Mouse (Mus musculus): Measurements from ENCODE around the gene Chrnb1. TPM values are rescaled to one million over a fixed set of nuclear protein-coding genes. Genes with fewer than 3 reads are reported as not detected.

The Chrnb1 gene
- polyA plus RNA-seq, 1 experiment from 2014 or later = 1.8 TPM

GRCm38 (mm10) chr11:69781828-69782227 is 13.9 kb downstream of the Chrnb1 start:
- Histone ChIP-seq H3K4me2 (no peak overlapping the region), H3K4me3 (replicated peaks) (no peak overlapping the region), H3K27me3 (peaks cover 20% of the 10 kb centered on the region), H3K36me3 (replicated peaks) (peaks cover 3% of the 10 kb centered on the region; the same call in 1 of the 2 replicates), H3K9ac (no peak overlapping the region), H3K9me3 (no peaks in the 10 kb centered on the region), H3K27ac (no peak overlapping the region), H3K4me1 (peaks cover 10% of the 10 kb centered on the region; the same call in 1 of the 2 replicates)
- 40% methylated on average over 4 of the region's 4 CpGs for WGBS
- ATAC-seq (ENCODE audit: low FRiP score) = no peak

GRCm38 (mm10) chr11:69778985-69779384 is 16.8 kb downstream of the Chrnb1 start:
- H3K9me3 ChIP-seq = no peaks in the 10 kb centered on the region
- WGBS = 46% methylated on average over 7 of the region's 7 CpGs
- ATAC-seq (ENCODE audit: low FRiP score) = no peak
- peaks cover 6% of the 10 kb centered on the region; the same call in 1 of the 2 replicates for H3K36me3 ChIP-seq (replicated peaks)
- H3K4me2 ChIP-seq = no peak overlapping the region
- H3K4me3 ChIP-seq (replicated peaks) = no peak overlapping the region
- peaks cover 14% of the 10 kb centered on the region; the same call in 1 of the 2 replicates for H3K4me1 ChIP-seq
- H3K27ac ChIP-seq = no peak overlapping the region
- H3K9ac ChIP-seq = no peak overlapping the region
- H3K27me3 ChIP-seq = peaks cover 29% of the 10 kb centered on the region

- peaks cover 14% of the 10 kb centered on the region; the same call in 1 of the 2 replicates for H3K4me1 ChIP-seq
- H3K27me3 ChIP-seq = peaks cover 29% of the 10 kb centered on the region
- WGBS = 67% methylated on average over 23 of the region's 23 CpGs
- H3K36me3 ChIP-seq (replicated peaks) = peaks cover 6% of the 10 kb centered on the region; the same call in 1 of the 2 replicates
- H3K9me3 ChIP-seq = no peaks in the 10 kb centered on the region
- H3K9ac ChIP-seq = no peak overlapping the region
- ATAC-seq (ENCODE audit: low FRiP score) = no peak
- no peak overlapping the region for H3K4me2 ChIP-seq
- no peak overlapping the region for H3K27ac ChIP-seq
- H3K4me3 ChIP-seq (replicated peaks) = no peak overlapping the region
Measured at GRCm38 (mm10) chr11:69778258-69778982, 17.3 kb downstream of the Chrnb1 start.

GRCm38 (mm10) chr11:69777504-69778257 is 18.1 kb downstream of the Chrnb1 start:
- H3K27me3 ChIP-seq = peaks cover 29% of the 10 kb centered on the region
- no peak for ATAC-seq (ENCODE audit: low FRiP score)
- 67% methylated on average over 26 of the region's 26 CpGs for WGBS
- no peaks in the 10 kb centered on the region for H3K9me3 ChIP-seq
- peaks cover 14% of the 10 kb centered on the region; the same call in 1 of the 2 replicates for H3K4me1 ChIP-seq
- no peak overlapping the region for H3K9ac ChIP-seq
- no peak overlapping the region for H3K27ac ChIP-seq
- no peak overlapping the region for H3K4me2 ChIP-seq
- H3K4me3 ChIP-seq (replicated peaks) = no peak overlapping the region
- H3K36me3 ChIP-seq (replicated peaks) = peaks cover 6% of the 10 kb centered on the region; the same call in 1 of the 2 replicates

GRCm38 (mm10) chr11:69776488-69776887 is 19.3 kb downstream of the Chrnb1 start:
- no peak overlapping the region; the same call in 1 of the 2 replicates for H3K9ac ChIP-seq
- H3K9me3 ChIP-seq = no peaks in the 10 kb centered on the region
- H3K27me3 ChIP-seq = peaks cover 23% of the 10 kb centered on the region
- 85% methylated on average over 20 of the region's 20 CpGs for WGBS
- H3K4me2 ChIP-seq = no peak overlapping the region
- peaks cover 6% of the 10 kb centered on the region; the same call in 1 of the 2 replicates for H3K36me3 ChIP-seq (replicated peaks)
- H3K4me3 ChIP-seq (replicated peaks) = no peak overlapping the region
- H3K27ac ChIP-seq = no peak overlapping the region
- H3K4me1 ChIP-seq = peaks cover 14% of the 10 kb centered on the region; the same call in 1 of the 2 replicates
- ATAC-seq (ENCODE audit: low FRiP score) = no peak

- peaks cover 14% of the 10 kb centered on the region; the same call in 1 of the 2 replicates for H3K4me1 ChIP-seq
- WGBS = 76% methylated on average over 10 of the region's 10 CpGs
- H3K27ac ChIP-seq = no peak overlapping the region
- H3K36me3 ChIP-seq (replicated peaks) = peaks cover 6% of the 10 kb centered on the region; the same call in 1 of the 2 replicates
- no peak overlapping the region for H3K9ac ChIP-seq
- H3K4me2 ChIP-seq = no peak overlapping the region
- no peak for ATAC-seq (ENCODE audit: low FRiP score)
- peaks cover 23% of the 10 kb centered on the region for H3K27me3 ChIP-seq
- H3K4me3 ChIP-seq (replicated peaks) = no peak overlapping the region
- H3K9me3 ChIP-seq = no peaks in the 10 kb centered on the region
Measured at GRCm38 (mm10) chr11:69775716-69776115, 20.0 kb downstream of the Chrnb1 start.

- no peak overlapping the region for H3K9ac ChIP-seq
- H3K4me3 ChIP-seq (replicated peaks) = no peak overlapping the region
- ATAC-seq (ENCODE audit: low FRiP score) = no peak
- peaks cover 6% of the 10 kb centered on the region; the same call in 1 of the 2 replicates for H3K36me3 ChIP-seq (replicated peaks)
- no peak overlapping the region for H3K27ac ChIP-seq
- H3K4me2 ChIP-seq = no peak overlapping the region
- no peaks in the 10 kb centered on the region for H3K9me3 ChIP-seq
- H3K27me3 ChIP-seq = peaks cover 23% of the 10 kb centered on the region
- 59% methylated on average over 5 of the region's 5 CpGs for WGBS
- H3K4me1 ChIP-seq = peaks cover 14% of the 10 kb centered on the region; the same call in 1 of the 2 replicates
Measured at GRCm38 (mm10) chr11:69774961-69775360, 20.8 kb downstream of the Chrnb1 start.

- 78% methylated on average over 4 of the region's 4 CpGs for WGBS
- no peak overlapping the region for H3K27ac ChIP-seq
Measured at GRCm38 (mm10) chr11:69767625-69767909, 28.2 kb downstream of the Chrnb1 start.

GRCm38 (mm10) chr11:69766872-69767624 is 28.7 kb downstream of the Chrnb1 start:
- Histone ChIP-seq H3K4me2 (peak overlapping the region; percentile 78), H3K9me3 (no peaks in the 10 kb centered on the region), H3K27ac (0 out of 2 replicates have a peak overlapping the region, but pooled peaks have one; percentile 25), H3K4me1 (peaks cover 23% of the 10 kb centered on the region), H3K4me3 (replicated peaks) (peak overlapping the region; percentile 83), H3K27me3 (0 out of 2 replicates have a peak, but pooled peaks cover 4% of the 10 kb centered on the region), H3K36me3 (replicated peaks) (no peaks in the 10 kb centered on the region), H3K9ac (peak overlapping the region; percentile 88; the same call in 1 of the 2 replicates)
- WGBS = 64% methylated on average over 13 of the region's 13 CpGs
- ATAC-seq (ENCODE audit: low FRiP score) = no peak

More at GRCm38 (mm10) chr11:69767625-69767909, 28.2 kb downstream of the Chrnb1 start:
- no peak overlapping the region for H3K4me3 ChIP-seq (replicated peaks)
- 0 out of 2 replicates have a peak, but pooled peaks cover 4% of the 10 kb centered on the region for H3K27me3 ChIP-seq
- peaks cover 23% of the 10 kb centered on the region for H3K4me1 ChIP-seq
- no peaks in the 10 kb centered on the region for H3K9me3 ChIP-seq
- no peaks in the 10 kb centered on the region for H3K36me3 ChIP-seq (replicated peaks)
- H3K9ac ChIP-seq = no peak overlapping the region
- H3K4me2 ChIP-seq = 0 out of 2 replicates have a peak overlapping the region, but pooled peaks have one; percentile 78
- no peak for ATAC-seq (ENCODE audit: low FRiP score)

- peak overlapping the region; percentile 88 for H3K9ac ChIP-seq
- peak; percentile 81 for ATAC-seq (ENCODE audit: low FRiP score)
- peaks cover 23% of the 10 kb centered on the region for H3K4me1 ChIP-seq
- H3K27me3 ChIP-seq = 0 out of 2 replicates have a peak, but pooled peaks cover 4% of the 10 kb centered on the region
- no peaks in the 10 kb centered on the region for H3K36me3 ChIP-seq (replicated peaks)
- no peaks in the 10 kb centered on the region for H3K9me3 ChIP-seq
- H3K4me3 ChIP-seq (replicated peaks) = peak overlapping the region; percentile 83
- 1% methylated on average over 35 of the region's 37 CpGs for whole genome bisulfite sequencing
- peak overlapping the region; percentile 78 for H3K4me2 ChIP-seq
- peak overlapping the region; percentile 73 for H3K27ac ChIP-seq
Measured at GRCm38 (mm10) chr11:69766126-69766609, 29.6 kb downstream of the Chrnb1 start.

GRCm38 (mm10) chr11:69765221-69766125 is 30.3 kb downstream of the Chrnb1 start, which contains the start of gene Zbtb4:
Gene Zbtb4, plus strand, starts transcription at chr11:69765912.
- H3K27ac ChIP-seq = peak within 1 kb of the TSS; percentile 73
- peak within 1 kb of the TSS; percentile 88 for H3K9ac ChIP-seq
- WGBS = 29% methylated on average over 31 of the region's 55 CpGs
- ATAC-seq (ENCODE audit: low FRiP score) = peak; percentile 70
- H3K4me3 ChIP-seq (replicated peaks) = peak within 1 kb of the TSS; percentile 83
- no peaks in the 10 kb centered on the region for H3K36me3 ChIP-seq (replicated peaks)
- H3K9me3 ChIP-seq = no peaks in the 10 kb centered on the region
- 0 out of 2 replicates have a peak, but pooled peaks cover 4% of the 10 kb centered on the region for H3K27me3 ChIP-seq
- H3K4me1 ChIP-seq = peaks cover 28% of the 10 kb centered on the region
- H3K4me2 ChIP-seq = peak within 1 kb of the TSS; percentile 78

Measured in forebrain, embryonic 12.5 days (tissue).